8 mouse cellular contexts compared by ENCODE assay signal in the genomic region with DNA sequence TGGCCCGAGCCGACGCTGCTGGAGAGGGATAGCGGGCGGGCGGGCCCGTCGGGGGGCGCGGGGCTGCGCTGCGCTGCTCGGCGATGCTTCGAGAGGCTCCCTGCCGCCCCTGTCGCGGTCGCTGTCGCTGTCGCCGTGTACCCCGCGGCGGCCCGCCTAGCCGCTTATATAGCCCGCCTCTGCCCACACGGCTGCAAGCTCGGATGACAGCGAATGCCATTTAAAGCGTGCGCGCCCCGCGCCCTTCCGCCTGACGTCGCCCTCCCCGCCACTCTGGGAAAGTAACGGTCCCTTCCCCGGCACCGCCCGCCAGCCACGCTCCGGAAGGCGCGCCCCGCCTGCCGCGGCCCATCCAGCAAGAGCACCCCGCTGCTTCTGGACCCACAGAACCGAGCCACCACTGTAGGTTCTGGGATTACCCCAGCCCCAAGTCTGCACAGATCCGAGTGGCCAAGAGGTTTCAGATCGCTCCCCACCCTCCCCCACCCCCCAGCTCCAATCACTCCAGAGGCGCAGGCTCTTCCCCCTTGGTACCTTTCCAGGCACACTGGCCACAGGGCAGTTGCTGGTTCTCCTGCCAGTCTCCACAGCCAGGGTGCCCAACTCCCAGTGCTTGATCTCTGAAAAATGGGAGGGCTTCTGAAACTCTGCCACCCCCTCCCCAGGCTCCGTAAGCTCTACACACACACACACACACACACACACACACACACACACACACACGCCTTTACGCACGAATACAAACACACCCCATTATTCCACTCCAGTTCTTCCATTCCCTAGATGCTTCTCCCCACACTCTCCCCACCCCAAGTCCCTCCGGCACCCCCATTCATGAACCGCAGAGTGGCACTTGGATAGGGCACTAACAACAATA. TPM values are rescaled to one million over a fixed set of nuclear protein-coding genes. Genes with fewer than 3 reads are reported as not detected.
DNase-seq lines count a peak whose midpoint lies in the region; TF ChIP-seq lines count a peak whose summit lies in the region.

A gene (minus strand): TSS at position 294 of the 877 bp plus-strand sequence.

- no peak for TF ChIP-seq CTCF in cortical plate, adult 2 months (IDR thresholded peaks at IDR 0.05; ENCODE audit: extremely low read depth, insufficient read depth, low read length)

- peak; percentile 83 for TF ChIP-seq POLR2A in cortical plate, adult 2 months (IDR thresholded peaks at IDR 0.05; ENCODE audit: extremely low read depth, insufficient read depth, low read length)

- peak within 1 kb of the TSS; percentile 49 for H3K27ac ChIP-seq in cortical plate, adult 2 months (ENCODE audit: insufficient read depth, low read length)

- H3K4me1 ChIP-seq in cortical plate, adult 2 months (ENCODE audit: control insufficient read depth, insufficient read depth, low read length): peaks cover 4% of the 10 kb centered on the region

- H3K4me3 ChIP-seq in cortical plate, adult 2 months (ENCODE audit: insufficient read depth, low read length): peak within 1 kb of the TSS; percentile 68

- DNase-seq in adrenal gland, postnatal 10 days: peak; percentile 87
- peak; percentile 80 for DNase-seq in gastrocnemius, postnatal 14 days
- DNase-seq in induced T-regulatory cell, adult 2 months (ENCODE audit: low read depth): peak; percentile 32
- peak; percentile 62 to 81 for DNase-seq in left cerebral cortex, adult 8-10 months (ENCODE audit: low spot score in 2 of 2)
- DNase-seq in lung, postnatal 4 days: peak; percentile 91 to 95
- peak; percentile 88 for DNase-seq in right cerebral cortex, postnatal 4 days
- DNase-seq in B cell, adult 2 months: no peak

- intact Hi-C loops in gastrocnemius, postnatal 14 days (cut with DNase I; ENCODE audit: low total_unique reads): loop anchor here (5.0 kb wide), 1 partner anchor 50 kb away; no protein-coding TSS in a partner anchor

RNA-seq across cellular contexts. Expression of the gene that starts here (rescaled TPM):
- total RNA-seq in adrenal gland, postnatal 10 days (2021): 10 to 100 TPM; 22.9 to 43.6 TPM
- 36.7 and 39.6 TPM in 2 replicates for polyA plus RNA-seq in cortical plate, adult 2 months (2012; rRNA removed)
- total RNA-seq in gastrocnemius, postnatal 14 days (2021): 10 to 100 TPM in 1 of 2 experiments, 1 to 10 TPM in 1; 9.5 to 15.6 TPM
- 10 to 100 TPM; 36.9 to 47.4 (median 41.8) TPM for total RNA-seq in left cerebral cortex, adult 8-10 months (2022)

Comparison
In these comparisons a context has a peak if more than half of its experiments do, and no peak if none do; other contexts are left out.
1. DNase-seq: peak in adrenal gland, postnatal 10 days (single experiment), gastrocnemius, postnatal 14 days (single experiment), induced T-regulatory cell, adult 2 months (single experiment), left cerebral cortex, adult 8-10 months (2 of 2), lung, postnatal 4 days (2 of 2) and right cerebral cortex, postnatal 4 days (single experiment); none in B cell, adult 2 months (0 of 2).